Mouse (Mus musculus): Measurements from ENCODE around the gene Golga4.

DNA sequence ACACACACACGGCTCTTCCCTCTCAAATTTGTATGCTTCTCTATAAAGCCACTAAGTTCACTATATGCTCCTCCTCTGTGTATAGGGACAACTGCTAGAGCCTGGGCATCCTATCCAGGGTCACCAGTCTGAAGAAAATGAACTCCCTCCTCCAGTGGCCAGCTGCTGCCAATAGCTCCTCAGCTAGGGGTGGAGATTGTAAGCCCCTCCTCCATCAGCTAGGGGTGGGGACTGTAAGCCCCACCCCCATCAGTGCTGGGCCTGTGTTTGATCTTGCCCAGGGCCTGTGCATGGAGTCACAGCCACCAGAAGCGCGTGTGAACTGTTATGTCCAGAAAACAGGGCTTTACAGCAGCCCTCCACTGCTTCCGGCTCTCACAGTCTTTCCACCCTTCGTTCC, 96.5 kb downstream of the Golga4 start:
- TF ChIP-seq POLR2A (IDR thresholded peaks at IDR 0.05; ENCODE audit: control insufficient read depth, extremely low read depth, insufficient read depth, low read length, poor library complexity) (no peak), CTCF (IDR thresholded peaks at IDR 0.05; ENCODE audit: borderline replicate concordance, control insufficient read depth, extremely low read depth, insufficient read depth, low read length, poor library complexity) (no peak)
